Mouse (Mus musculus): ENCODE results near the gene Sycn.
"Not testable (repeated sequence)": the region's sequence is repeated elsewhere in the genome, so short reads cannot be mapped to it uniquely, and the experiment has no call there.

Gene Sycn

GRCm38 (mm10) chr7:28540526-28540925 lies at the start of gene Sycn:
Gene Sycn (plus strand): TSS chr7:28540885.
- DNase-seq (ENCODE audit: low spot score), result no peak

GRCm38 (mm10) chr7:28490903-28491302 lies 49.8 kb upstream of the Sycn start:
- no peak for DNase-seq (ENCODE audit: low spot score)

DNA sequence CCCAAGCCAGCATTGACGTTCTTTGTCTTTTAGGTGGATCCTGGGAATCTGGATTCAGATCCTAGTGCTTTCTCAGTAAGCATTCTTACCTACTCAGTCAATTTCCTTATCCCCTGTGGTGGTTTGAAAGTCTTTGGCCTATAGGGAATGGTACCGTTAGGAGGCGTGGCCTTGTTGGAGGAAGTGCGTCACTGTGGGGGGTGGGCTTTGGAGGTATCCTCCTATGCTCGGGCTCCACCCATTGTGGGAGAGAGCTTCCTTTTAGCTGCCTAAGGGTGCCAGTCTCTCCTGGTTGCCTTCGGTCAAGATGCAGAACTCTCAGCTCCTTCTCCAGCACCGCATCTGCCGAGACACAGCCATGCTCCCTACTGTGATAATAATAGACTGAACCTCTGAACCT lies 48.4 kb upstream of the Sycn start:
- no peak for DNase-seq (ENCODE audit: low spot score)

- no peak for DNase-seq (ENCODE audit: low spot score)
Observed at GRCm38 (mm10) chr7:28495426-28495825, 45.3 kb upstream of the Sycn start.

DNA sequence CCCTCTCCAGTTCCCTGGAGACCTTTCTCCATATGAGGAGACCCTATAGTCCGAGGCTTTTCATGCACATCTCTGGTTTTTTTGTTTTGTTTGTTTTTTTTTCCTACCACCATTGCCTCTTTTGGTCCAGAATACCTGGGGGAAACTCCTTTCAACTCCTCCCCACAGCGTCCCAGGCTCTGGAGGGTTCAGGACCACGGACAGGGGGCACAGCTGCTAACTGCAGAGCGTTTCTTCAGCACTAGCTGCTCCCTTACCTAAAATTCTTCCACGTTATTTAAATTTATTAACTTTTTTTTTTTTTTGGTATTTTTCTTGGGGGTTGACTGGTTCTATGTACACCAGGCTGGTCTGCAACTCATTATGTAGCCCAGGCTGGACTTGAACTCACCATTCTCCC lies 35.1 kb upstream of the Sycn start:
- DNase-seq (ENCODE audit: low spot score), result peak; percentile 62

- not testable (repeated sequence) for DNase-seq (ENCODE audit: low spot score)
Observed at GRCm38 (mm10) chr7:28509121-28509520, 31.6 kb upstream of the Sycn start.

DNA sequence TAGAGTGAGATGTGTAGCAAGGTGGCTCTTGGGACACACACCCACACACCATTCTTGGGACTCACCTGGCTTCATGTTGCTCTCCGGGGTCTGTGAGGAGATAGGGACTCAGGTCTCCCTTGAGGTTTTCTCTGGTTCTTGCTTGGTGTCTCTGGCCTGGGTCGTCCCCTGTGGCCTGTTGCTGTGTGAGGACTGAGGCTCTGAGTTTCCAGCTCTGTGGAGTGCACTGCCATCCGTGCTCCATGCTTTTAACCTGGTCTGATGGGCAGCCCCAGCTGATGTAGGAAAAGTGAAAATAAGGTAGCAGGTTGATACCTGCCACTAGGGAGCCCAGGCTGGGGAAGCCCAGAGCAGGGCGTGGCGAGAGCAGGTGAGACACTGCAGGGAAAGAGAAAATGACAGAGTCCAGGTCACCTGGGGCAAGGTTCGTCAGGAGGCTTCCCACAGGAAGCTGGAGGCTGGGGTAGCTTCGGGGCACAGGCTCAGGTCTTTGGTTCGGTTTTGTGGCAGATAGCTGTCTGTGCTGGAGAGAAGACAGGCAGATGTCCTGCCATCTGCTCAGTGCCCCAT lies 30.2 kb upstream of the Sycn start, which contains the start of gene Ifnl2:
Gene Ifnl2, minus strand, starts transcription at position 51 of the 570 bp plus-strand sequence.
- DNase-seq (ENCODE audit: low spot score), result not testable (repeated sequence)

GRCm38 (mm10) chr7:28511441-28511840 lies 29.2 kb upstream of the Sycn start:
- no peak for DNase-seq (ENCODE audit: low spot score)

DNA sequence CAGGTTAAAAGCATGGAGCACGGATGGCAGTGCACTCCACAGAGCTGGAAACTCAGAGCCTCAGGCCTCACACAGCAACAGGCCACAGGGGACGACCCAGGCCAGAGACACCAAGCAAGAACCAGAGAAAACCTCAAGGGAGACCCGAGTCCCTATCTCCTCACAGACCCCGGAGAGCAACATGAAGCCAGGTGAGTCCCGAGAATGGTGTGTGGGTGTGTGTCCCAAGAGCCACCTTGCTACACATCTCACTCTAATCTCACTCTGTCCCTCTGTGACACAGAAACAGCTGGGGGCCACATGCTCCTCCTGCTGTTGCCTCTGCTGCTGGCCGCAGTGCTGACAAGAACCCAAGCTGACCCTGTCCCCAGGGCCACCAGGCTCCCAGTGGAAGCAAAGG lies 18.1 kb upstream of the Sycn start, which contains the start of gene Ifnl3:
Gene Ifnl3, plus strand, starts transcription at position 301 of the 400 bp plus-strand sequence.
- DNase-seq (ENCODE audit: low spot score), result not testable (repeated sequence)

DNA sequence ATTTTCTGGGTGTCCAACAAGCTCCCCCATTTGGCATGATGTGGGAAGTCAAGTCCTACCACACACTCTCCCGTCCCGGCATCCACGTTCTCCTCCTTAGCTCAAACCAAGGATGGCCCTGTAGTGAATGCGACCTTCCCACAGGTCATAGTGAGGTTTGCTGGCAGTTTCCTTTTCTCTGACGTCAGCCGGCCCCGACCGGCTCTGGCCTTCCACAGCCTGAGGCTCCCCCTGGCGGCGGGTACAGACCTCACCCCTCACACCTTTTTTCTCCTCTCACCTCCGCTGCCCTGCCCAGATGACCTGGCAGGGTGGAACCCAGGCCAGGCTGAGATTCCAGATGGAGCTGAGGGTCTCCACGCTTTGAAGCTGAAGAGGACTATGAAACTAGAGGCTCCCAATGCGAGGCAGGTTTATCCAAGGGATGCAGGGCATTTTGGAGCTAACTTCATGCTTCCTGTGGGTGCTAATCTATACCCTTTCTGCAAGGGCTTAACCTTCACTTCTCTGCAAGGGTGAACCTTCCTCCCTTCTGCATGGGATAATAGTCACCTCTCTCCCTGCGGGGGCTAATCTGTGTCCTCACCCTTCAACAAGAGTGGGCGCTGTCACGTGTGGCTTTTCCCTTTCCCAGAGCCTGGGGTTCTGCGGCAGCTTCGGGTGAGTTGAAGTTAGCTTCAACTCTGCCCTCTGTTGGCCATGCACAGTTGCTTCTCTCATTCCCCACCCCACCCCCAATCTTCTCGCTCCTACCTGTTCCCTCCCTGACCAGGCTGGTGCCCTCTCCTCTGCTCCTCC lies 12.6 kb upstream of the Sycn start:
- DNase-seq (ENCODE audit: low spot score), result peak; percentile 80

- DNase-seq (ENCODE audit: low spot score), result no peak
Observed at GRCm38 (mm10) chr7:28532005-28532404, 8.7 kb upstream of the Sycn start.

DNA sequence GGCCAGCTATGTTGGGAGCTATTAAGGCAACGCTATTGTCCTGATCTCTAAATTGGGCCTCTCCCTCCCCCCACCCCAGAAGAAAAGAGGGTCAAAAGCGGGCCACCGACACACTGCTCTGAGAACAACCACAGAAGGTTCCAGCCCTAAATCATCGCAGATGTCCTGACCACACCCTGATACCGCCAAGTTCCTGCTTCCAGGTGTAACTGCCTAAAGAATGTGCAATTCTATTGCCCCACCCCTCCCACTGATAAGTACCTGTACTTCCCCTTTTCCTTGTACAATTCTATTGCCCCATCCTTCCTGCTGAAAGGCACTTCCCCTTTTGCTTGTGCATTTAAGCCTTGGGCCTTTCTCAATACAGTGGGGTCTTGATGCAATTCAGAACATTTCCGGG lies 1.8 kb upstream of the Sycn start:
- DNase-seq (ENCODE audit: low spot score), result not testable (repeated sequence)

GRCm38 (mm10) chr7:28544051-28544601 lies 3.4 kb downstream of the Sycn start:
- DNase-seq (ENCODE audit: low spot score), result peak; percentile 68

DNA sequence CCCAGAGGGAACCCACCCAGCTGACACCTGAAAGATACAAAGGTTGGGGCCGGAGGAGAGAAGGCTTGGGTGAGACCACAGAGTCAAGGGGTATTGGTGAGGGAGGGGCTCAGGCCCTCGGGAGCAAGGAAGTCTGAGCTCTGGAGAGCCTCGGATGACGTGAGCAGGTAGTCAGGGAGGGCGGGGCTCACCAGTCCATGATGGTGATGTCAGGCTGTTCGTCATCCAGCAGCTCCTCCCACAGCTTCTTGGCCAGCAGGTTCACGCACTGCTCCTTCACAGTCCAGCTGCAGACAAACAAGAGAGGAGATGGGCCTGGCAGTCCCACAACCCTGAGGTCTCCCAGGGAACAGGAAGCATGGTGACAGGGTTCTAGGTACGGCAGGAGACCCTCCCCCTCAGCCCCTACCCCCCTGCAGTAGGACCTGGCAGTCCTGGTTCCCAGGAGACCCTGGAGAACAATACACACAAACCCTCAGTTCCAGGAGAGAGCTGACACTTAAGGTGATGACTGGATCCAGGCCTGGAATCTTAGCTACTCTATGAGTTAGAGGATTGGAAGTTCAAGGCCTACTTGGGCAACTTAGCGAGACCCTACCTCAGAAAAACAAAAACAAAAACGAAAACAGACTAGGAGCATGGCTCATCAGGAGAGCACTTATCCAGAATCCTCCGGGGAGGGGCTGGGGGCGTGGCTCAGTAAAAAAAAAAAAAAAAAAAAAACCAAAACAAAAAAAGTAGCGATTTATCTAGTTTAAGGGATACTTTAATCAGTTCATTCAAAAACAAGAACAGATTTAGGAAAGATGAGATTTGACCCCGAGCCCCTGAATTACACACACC lies 4.6 kb downstream of the Sycn start:
- DNase-seq (ENCODE audit: low spot score), result peak; percentile 72

GRCm38 (mm10) chr7:28545891-28546210 lies 5.2 kb downstream of the Sycn start:
- no peak for DNase-seq (ENCODE audit: low spot score)

DNA sequence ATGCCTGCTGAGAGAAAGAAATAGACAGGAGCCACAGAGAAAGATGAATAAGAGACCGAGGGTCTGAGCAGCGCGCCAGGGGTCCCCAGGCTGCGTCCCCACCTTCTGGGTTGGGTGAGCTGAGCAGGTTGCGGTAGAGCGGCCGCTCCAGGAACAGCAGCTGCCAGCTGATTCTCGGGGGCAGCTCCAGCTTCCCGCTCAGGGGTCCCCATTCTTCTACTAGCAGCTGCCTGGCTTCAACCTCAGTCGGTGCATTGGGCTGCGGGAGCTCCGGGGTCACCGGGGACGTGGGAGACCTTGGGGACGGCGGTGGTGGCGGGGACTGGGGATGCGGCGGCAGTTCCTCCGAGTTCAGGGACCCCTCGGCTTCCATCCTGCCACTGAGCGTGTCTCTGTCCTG lies 6.0 kb downstream of the Sycn start:
- no peak for DNase-seq (ENCODE audit: low spot score)

GRCm38 (mm10) chr7:28547154-28547553 lies 6.5 kb downstream of the Sycn start, which contains the start of gene Nccrp1:
Gene Nccrp1 (minus strand): TSS chr7:28547254.
- no peak for DNase-seq (ENCODE audit: low spot score)

- no peak for DNase-seq (ENCODE audit: low spot score)
Observed at GRCm38 (mm10) chr7:28547628-28548027, 6.9 kb downstream of the Sycn start.

DNA sequence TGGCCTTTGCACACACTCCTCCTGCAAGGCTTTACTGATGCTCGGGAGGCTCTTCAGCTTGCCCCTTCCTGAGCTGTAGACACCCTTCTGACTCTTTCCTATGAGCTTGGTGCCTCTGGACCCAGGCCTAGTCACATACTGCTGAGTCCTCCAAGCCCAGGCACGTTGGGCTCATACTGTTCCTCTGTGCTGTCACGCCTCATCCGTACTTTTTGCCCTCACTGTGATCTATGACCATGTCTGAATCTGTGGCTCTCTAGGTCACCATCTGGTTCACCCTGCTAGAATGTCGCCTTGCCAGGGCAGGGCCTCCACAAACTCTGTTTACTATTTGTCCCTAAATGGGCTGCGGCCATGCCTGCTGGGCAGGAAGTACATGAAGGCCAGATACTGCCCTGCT lies 12.4 kb downstream of the Sycn start:
- DNase-seq (ENCODE audit: low spot score), result no peak

GRCm38 (mm10) chr7:28555939-28556535 lies 15.4 kb downstream of the Sycn start:
- no peak for DNase-seq (ENCODE audit: low spot score)

DNA sequence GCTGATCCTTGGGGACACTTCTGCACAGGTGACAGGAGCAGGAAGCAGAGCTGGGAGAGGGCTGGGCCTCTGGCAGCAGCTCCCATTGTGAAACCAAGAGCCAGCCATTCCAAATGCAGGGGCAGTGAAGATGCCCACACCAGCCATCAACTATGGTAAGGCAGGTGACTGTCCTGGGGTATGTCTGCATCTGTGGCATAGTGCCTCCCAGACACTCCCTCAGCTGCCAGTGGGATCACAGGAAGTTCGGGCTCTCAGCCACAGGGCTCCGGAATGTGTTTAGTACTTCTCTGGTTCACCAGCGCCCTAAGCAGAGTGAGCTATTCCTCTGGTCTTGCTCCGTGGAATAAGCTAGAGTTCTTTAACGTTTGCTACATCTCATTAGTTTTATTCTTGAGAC lies 16.4 kb downstream of the Sycn start:
- no peak for DNase-seq (ENCODE audit: low spot score)

GRCm38 (mm10) chr7:28557708-28558107 lies 17.0 kb downstream of the Sycn start:
- no peak for DNase-seq (ENCODE audit: low spot score)

Measured in embryo, embryonic 10 days (tissue).